Mouse (Mus musculus): ENCODE results near the gene Clstn1. TPM values are rescaled to one million over a fixed set of nuclear protein-coding genes. Genes with fewer than 3 reads are reported as not detected.
A peak's percentile ranks its signal among the peaks of the same experiment; 100 is the strongest.

Clstn1 gene
- total RNA-seq, 2 experiments from 2014 or later, result 4.0 to 4.1 TPM

DNA sequence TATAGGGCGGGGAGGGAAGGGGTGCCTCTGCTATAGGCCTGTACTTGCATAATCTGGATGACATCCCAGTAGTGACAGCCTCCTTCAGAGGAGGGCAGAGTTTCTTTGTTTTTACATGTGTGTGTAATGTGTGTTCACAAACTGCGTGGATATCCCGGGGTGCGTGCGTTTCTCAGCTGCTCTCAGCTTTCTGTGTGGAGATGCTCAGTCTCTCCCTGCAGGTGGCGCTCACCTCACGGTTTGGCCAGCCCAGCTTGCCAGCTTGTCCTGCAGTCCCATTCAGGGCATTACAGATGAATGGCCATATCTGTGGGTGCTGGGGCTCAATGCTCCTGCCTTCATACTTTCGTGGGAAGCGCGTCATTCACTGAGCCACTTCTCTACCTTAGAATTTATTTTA is 42.1 kb downstream of the Clstn1 start:
- peak; percentile 97 for ATAC-seq (replicated peaks; ENCODE audit: poor library complexity)

DNA sequence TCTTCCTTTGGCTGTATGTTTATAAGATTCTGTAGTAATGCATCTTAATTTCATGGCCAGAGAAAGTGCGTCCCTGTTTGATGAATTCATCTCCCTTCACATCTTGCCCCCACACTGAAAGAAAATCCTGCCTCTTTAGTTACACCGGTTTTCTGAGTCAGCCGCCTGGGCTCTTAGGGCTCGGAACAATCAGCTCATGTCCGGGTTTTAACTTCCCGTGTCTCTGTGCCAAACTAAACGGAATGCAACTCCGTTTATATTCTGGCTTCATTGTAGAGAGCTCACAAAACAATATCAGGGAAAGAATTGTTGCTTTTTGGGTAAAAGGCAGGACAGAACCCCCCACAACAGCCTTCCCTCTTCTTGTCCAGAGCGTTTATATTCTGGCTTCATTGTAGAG is 42.5 kb downstream of the Clstn1 start:
- ATAC-seq (replicated peaks; ENCODE audit: poor library complexity), result no peak

DNA sequence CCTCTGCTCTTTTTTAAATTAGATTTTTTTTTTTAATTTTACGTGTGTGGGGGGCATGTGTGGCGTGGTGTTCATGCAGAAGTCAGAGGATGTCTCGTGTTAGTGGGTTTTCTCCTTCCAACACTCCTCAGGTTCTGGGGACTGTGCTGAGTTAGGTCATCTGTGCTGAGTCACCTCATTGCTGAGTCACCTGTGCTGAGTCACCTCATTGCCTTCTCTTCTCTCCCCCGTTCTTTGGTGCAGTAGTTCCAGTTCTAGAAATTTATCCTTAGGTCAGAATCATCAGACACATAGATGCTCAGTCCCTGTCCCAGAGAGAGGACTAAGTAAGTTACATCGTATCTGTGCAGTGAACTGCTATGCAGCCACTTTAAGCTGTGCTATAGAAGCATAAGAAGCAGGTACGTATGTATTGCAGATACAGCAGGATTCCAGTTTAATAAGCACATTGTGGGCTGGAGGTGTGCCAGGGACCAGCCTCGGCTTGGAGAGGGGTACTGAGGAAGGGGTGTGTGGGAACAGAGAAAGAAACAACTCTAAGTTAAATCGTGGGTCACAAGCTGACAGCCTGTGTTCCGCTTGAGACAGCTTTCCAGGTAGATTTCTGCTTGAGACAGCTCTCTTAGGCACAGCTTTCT is 46.5 kb downstream of the Clstn1 start:
- ATAC-seq (replicated peaks; ENCODE audit: poor library complexity), result peak; percentile 27

DNA sequence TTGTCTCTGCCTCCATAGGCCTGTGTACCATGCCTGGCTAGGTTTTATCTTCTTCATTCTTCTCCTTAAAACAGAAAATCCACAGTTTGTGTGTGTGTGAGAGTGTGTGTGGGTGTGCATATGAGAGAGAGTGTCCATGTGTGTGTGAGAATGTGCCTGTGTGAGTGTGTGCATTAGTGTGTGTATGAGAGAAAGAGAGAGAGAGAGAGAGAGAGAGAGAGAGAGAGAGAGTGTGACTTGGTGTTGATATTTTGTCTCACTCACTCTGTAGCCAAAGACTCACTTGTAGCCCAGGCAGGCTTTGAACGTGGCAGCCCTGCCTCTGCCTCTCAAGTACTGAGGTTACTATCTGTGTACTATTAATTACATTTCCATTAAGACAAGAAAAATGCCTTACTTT is 47.9 kb downstream of the Clstn1 start:
- no peak for ATAC-seq (replicated peaks; ENCODE audit: poor library complexity)

DNA sequence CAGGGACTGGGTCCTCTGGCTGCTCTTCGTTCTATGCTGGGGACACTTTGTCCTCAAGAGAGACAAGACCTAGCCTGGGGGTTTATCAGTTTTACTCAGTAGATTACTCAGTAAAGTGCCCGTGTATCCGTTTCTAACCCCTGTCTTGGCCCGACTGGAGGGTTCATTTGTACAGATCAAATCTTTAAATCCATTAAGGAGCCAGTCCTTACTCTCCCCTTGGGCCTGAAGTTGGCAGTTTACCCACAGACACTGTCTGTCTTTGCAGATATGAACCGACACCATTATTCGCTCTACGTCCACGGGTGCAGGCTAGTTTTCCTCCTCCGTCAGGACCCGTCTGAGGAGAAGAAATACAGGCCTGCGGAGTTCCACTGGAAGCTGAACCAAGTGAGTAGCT is 48.7 kb downstream of the Clstn1 start:
- peak; percentile 60 for ATAC-seq (replicated peaks; ENCODE audit: poor library complexity)

DNA sequence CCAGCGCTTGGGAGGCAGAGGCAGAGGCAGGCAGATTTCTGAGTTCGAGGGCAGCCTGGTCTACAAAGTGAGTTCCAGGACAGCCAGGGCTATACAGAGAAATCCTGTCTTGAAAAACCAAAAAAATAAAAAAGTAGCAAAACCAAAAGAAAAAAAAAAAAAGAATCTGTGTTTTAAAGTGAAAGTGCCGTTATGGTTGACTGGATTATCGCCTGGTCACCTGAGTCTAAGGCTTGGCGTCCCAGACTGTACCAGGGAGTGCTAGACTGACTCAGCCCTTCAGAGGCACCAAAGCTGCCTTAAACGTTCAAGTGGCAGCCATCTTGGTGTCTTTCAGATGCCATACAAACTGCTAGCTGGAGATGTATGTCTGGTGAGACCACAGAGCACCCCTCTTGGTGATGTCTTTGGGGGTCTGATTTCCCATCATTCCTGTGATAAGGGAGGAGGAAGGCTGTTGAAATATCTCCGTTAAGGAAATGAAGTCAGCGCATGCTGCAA is 49.7 kb downstream of the Clstn1 start:
- peak; percentile 29 for ATAC-seq (replicated peaks; ENCODE audit: poor library complexity)

DNA sequence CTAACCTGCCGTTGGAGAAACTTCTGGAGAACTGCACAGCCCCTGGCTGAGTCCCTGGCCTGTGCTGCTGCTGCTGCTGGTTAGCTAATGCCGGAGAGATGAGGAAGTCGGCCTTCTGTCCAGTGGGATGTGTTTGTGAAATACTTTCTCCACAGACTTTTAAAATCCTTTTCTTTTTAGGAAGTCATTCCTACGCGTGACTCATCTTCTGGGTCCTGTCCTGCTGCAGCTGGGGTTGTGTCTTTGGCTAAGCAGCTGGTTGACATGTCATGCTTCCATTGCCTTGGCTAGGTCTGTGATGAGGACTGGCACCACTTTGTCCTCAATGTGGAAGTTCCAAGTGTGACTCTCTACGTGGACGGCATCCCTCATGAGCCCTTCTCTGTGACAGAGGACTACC is 51.7 kb downstream of the Clstn1 start:
- peak; percentile 23 for ATAC-seq (replicated peaks; ENCODE audit: poor library complexity)

DNA sequence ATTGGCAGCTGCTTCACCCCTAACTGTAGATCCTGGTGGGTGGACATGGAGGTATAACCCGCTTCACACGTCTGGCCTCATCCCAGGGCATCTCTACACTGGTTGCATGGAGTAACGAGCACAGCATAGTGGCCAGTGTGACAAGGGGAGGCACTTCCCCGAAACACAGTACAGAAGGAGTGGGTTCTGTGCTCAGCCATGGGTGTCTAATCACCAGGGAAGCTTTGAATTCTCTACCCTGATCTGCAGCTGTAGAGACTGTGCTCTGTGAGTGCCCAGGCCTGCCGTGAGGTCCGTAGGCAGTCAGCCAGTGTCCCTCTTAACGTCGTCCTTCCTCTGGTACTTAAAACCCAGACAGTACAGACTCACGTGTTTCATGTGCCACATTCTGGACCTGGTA is 54.6 kb downstream of the Clstn1 start:
- no peak for ATAC-seq (replicated peaks; ENCODE audit: poor library complexity)

DNA sequence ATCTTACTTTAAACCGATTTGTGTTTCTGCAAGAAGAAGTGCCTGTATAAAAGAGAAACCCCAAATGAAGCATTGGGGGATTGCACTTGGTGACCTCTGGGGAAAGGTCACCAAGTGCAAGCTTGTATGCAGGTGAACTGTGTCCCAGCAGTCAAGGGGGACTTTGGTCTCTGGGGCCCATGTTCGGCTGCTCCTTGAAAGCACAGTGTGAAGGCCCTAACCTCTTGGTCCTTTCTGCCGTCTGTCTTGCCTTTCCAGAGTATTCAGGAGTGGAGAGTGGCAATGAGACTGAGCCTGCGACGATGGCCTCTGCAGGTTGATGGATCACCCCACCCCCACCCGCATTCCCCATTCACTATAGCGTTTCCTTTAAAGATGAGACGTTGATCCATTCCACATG is 55.1 kb downstream of the Clstn1 start:
- ATAC-seq (replicated peaks; ENCODE audit: poor library complexity), result no peak

DNA sequence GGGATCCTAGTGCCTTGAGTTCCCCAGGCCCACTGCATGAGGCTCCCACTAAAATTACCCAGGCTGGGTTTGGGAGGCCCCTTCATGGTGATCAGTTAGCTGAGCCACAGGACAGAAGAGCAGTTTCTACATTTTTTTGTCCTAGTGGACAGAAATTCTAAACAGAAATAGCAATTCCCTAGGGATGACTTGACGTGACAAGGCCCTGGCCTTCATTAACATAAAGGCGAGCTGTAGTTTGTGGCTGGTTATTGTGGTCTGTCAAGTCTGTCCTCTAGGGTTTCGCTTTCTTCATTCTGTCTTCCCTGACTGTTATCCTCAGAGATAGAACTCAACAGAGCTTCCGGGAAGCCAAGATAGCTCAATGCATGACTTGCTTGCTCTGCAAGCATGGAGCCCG is 55.7 kb downstream of the Clstn1 start:
- no peak for ATAC-seq (replicated peaks; ENCODE audit: poor library complexity)

DNA sequence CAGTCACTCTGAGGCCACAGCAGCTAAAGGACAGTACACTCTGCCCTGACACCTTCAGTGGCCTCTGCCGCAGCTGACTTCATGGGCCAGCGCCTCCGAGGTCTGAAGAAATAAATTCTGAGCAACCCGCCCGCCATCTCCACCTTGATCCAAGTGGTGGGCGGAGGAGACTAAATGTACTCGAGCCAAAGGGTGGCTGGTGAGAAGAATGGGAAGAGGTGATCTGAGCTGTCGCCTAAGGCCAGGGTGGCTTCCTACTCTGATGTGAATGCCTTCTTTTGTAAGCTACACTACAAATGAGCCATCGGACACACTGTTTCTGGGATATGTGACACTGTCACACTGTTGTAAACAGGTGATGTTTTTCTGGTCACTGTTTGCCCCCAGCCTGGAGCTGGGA is 59.5 kb downstream of the Clstn1 start:
- ATAC-seq (replicated peaks; ENCODE audit: poor library complexity), result no peak

DNA sequence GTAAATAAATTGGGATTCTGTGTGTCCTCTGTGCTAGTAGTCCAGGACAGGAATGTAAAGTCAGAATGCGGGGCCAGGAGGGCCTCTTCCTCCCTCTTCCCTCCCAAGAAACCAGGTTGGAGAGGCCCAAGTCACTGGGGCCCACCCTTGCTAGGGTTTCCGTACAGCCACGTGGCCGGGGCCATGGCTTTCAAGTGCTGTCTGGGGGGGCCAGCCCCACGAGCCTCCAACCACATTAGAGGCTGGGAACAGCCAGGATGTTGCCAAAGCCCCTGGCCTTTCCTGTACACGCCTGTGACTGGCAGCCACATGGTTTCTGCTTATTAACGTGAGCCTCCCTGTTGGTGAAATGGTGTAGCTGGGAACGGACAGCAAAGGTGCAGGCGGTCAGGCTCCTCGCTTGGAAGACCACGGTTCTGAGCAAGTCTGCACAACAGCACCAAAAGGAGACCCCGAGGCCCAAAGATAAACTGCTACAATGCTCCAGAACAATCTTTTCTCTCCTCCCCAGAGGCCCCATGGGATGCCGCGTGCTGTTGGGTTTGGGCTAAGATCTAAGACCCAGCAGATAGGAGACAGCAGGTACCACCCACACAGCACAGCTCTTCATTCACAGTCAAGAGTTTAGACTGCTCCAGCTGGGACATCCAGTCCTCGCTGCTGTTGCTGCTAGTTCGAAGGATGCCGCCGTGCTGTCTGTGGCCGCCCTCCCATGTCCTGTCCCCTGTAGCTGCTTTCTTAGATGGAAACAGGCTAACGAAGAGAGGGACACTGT is 62.0 kb downstream of the Clstn1 start:
- ATAC-seq (replicated peaks; ENCODE audit: poor library complexity), result peak; percentile 74

DNA sequence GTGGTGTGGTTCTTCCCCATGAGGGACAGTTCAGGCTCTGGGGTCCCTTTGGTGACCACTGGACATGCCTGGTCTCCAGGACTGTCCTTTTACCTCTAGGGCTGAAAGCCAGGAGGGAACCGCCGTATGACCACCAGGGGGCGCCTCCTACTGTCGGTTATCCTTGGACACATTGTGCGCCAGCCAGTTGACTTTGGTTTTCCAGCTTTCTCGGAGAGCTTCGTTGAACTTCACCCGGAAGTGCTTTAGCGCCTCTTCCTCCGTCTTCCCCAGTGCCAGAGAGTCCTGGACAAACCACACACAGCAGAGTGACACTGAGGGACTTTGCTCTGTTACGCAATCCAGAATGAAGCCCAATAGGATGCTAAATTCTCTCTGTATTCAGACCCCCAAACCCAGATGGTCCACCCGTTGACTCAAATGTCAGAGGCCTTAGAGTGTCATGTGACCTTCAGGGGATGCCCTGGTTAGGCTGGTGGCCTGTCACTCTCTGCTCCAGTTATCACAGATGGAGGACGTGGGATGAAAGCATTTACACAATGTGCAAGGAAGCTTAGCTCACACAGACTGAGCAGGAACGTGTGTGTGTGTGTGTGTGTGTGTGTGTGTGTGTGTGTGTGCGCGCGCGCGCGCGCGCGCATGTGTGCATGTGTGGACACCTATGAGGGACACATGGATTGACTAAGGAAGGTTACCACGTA is 64.4 kb downstream of the Clstn1 start:
- peak; percentile 29 for ATAC-seq (replicated peaks; ENCODE audit: poor library complexity)

DNA sequence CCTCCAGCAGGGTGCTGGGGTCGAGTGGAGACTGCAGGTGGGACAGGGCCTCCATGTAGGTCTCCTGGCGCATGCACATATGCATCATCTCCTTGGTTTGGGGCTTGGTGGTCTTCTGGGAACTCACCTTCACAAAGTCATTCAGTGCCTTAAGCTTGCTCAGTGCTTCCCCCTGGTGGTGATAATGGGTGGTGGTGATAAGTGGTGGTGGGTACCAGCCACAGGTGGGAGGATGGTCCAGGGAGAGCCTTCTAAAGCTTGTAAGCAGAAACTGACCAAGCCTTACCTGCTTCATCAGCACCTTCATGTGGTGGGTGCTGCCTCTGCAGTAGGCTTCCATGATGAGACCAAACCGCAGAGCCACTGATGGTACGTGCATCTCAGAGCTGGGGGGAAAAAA is 68.0 kb downstream of the Clstn1 start:
- ATAC-seq (replicated peaks; ENCODE audit: poor library complexity), result peak; percentile 32; the same call in 1 of the 2 replicates

DNA sequence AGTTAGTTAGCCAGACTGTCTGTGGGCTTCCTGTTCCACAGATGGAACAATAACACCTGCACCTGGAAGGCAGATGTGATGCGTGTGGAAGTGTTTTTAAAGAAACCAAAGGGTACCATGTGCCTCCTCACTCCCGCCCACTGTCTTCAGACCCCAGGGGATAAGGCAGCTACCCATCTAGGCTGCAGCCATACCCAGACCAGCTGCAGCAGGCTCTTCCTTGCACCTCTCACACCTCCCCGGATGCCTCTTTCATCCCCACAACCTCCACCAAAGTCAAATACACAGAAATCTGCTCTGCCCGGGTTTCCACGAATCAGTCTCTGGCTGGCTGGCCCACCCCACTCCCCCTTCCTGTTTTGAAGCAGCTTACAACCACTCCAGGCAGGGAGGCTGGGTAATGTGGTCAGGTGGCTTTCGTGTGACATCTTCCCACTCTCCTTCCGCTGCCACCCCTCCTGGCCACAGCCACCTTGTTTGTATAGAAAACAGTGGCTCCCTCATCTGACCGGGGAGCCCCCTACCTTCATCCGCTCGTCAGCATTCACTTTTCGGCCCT is 71.7 kb downstream of the Clstn1 start:
- ATAC-seq (replicated peaks; ENCODE audit: poor library complexity), result peak; percentile 46

DNA sequence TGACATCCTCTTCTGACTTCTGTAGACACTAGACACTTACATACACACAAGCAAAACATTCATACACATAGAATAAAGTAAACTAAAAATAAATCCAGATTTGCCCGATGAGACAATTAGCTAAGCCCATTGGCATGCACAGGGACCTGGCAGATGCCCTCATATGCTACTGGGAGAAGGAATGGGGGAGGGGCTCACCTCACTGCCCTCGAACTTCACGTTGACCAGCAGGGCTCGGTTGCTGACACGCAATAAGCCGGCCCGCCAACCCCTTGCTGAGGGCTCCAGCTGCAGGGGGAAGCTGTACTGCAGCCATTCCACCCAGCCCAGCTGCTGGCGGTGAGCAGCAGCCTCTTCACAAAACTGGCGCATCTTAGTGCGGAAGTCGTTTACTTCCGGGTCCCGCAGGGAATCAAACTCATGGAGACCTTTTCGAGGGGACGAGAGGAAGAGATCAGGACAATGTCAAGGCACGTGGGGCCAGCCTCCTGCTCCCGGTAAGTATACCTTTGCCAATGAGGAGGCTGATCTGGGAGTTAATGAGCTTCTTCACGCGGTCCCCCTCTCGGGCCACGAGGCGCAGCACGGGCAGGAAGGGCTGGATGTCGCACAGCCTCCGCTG is 73.3 kb downstream of the Clstn1 start:
- no peak for ATAC-seq (replicated peaks; ENCODE audit: poor library complexity)

DNA sequence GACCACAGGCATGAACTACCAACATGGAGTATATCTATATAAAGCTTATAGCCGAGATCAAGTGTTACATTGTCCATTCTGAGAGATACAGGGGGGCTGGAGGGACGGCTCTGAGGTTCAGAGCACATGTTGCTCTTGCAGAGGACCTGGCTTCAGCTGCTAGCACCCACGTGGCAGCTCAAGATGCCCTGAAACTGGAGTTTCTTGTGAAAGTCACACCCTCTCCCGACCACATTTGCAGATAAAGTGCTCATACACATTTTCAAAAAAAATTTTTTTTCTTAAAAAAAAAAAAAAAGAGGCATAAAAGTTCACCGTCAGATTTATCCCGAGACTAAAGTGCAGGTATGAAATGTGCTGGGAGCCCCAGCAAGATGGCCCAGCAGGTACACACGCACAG is 74.3 kb downstream of the Clstn1 start:
- no peak for ATAC-seq (replicated peaks; ENCODE audit: poor library complexity)

DNA sequence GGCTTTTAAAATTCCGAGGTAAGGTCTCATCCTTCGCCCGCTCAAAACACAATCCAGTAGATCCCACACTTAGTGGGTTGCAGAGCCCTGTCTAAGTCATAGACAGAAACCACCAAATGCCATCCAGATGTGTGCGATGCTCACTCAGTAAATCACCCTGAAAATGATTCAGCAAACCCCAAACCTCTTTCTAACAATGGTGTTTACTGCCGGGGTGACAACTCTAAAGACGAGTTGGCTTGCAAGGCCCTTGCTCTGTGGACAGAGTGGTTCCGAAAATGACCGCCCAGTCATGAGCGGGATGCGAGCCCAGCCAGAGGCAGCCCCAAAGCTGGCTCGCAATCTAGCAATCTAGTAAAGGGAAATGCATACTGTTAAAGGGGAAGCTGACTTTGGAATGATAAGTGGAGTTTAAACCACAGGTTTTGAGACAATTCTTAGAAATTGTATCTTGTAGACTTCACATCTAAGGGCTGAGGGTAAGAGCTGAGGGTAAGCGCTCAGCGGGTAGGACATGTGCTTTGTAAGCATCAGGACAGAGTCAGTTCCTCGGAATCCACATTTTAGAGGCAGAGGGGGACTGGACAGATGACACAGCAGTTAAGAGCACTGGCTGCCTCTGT is 75.8 kb downstream of the Clstn1 start:
- ATAC-seq (replicated peaks; ENCODE audit: poor library complexity), result peak; percentile 49

DNA sequence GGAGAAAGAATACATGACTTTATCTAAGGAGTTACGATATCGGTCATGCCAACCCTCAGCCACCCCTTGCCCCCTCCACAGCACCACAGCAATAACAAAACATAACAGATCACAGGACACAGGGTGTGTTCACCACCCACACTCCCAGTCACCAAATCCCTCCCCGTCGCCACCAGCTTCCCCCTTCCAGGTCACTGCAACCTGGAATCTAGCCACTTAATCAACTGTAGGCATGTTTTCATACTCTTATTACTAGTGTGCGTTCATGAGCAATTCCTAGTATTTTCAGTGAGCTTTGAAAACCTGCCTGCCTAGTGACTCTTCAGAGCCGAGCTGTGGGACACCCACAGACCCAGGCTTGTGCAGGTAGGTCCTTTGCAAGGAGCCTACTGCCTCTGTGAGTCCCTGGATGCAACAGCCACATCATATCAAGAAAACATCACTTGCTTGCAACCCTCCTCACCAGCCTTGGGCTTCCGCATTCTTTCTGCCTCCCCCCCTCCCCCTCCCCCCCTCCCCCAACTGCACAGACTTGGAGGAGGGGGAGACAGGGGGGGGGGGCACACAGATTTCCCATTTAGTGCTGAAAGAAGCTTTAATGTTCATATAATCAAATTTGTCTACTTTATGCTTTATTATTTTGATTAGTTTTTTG is 77.7 kb downstream of the Clstn1 start:
- peak; percentile 44 for ATAC-seq (replicated peaks; ENCODE audit: poor library complexity)

Data from megakaryocyte progenitor cell, adult 5-6 weeks (primary cell).